Mouse (Mus musculus) subcutaneous adipose tissue, adult 2 months (tissue): ENCODE measurements around the gene Gzma. TPM values are rescaled to one million over a fixed set of nuclear protein-coding genes. Genes with fewer than 3 reads are reported as not detected.

Experiments
- polyA plus RNA-seq: library from polyadenylated mRNA; depleted of rRNA; stranded (reverse); fragments of >200 nt; gene quantifications from 2 replicates; pipeline ENCODE4 v1.2.3, GENCODE M21; 2012; ENCODE audit warnings: low replicate concordance; rRNA removed

The Gzma gene
- 1.5 and 2.3 TPM in 2 replicates for polyA plus RNA-seq

DNA sequence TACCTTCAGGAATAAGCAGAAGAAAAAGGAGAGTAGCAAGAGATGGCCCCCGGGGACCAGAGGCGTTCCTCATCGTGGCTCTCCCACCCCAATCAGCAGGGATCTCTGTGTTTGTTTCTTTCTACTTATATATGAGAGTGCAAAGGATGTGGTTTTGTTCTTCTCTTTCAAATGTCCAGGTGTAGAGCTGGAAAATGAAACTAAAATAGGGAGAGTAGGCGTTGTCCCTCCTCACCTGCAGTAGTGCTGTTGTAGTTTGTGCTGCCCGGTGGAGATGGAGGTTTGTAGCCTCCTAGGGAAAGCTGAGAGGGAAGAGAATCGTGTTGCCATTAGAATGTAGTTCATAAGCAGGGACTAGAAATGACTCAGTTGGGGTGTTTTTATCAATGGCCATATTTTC, at the start of gene Gzma:
Gene Gzma (minus strand): TSS at position 103 of the 400 bp plus-strand sequence.

GRCm38 (mm10) chr13:113046211-113046883, 54.4 kb downstream of the Gzma start, which contains the start of gene Gpx8:
TSS of gene Gpx8 (minus strand) at chr13:113046410.

Other genes starting within 250 kb of the Gzma start
- 8.3 and 13.3 TPM in 2 replicates for gene Mtrex, start 173.6 kb downstream of the Gzma start, polyA plus RNA-seq
- 5.7 and 6.4 TPM in 2 replicates for gene Dhx29, start 173.5 kb downstream of the Gzma start, polyA plus RNA-seq
- gene Ccno, start 113.2 kb downstream of the Gzma start, polyA plus RNA-seq, result 0.75 and 0.92 TPM in 2 replicates
- gene Mcidas, start 107.1 kb downstream of the Gzma start, polyA plus RNA-seq, result not detected in 2 replicates
- not detected in 2 replicates for gene Cdc20b, start 65.9 kb downstream of the Gzma start, polyA plus RNA-seq
- gene Gpx8, start 54.6 kb downstream of the Gzma start, polyA plus RNA-seq, result 17.9 and 26.8 TPM in 2 replicates
- gene Esm1, start 108.7 kb upstream of the Gzma start, polyA plus RNA-seq, result 3.4 and 6.0 TPM in 2 replicates
- gene Gzmk, start 124.9 kb upstream of the Gzma start, polyA plus RNA-seq, result 0.15 TPM in 1 of 2 replicates, not detected in the other
- gene BC067074, start 192.2 kb upstream of the Gzma start, polyA plus RNA-seq, result 6.9 and 10.2 TPM in 2 replicates